Mouse (Mus musculus): ENCODE results near the gene Ptger1. TPM values are rescaled to one million over a fixed set of nuclear protein-coding genes. Genes with fewer than 3 reads are reported as not detected.

The Ptger1 gene
- polyA plus RNA-seq, 1 experiment from 2014 or later: 0.43 TPM

- Histone ChIP-seq H3K27me3 (ENCODE audit: control insufficient read depth, insufficient read depth, low read length) (no peaks in the 10 kb centered on the region), H3K27ac (ENCODE audit: low read length) (no peak overlapping the region), H3K4me2 (ENCODE audit: low read depth, low read length) (no peak overlapping the region), H3K9ac (ENCODE audit: low read length) (no peak overlapping the region), H3K4me3 (ENCODE audit: low read length) (no peak overlapping the region), H3K9me3 (replicated peaks; ENCODE audit: control insufficient read depth, low read length) (no peaks in the 10 kb centered on the region), H3K4me1 (ENCODE audit: control insufficient read depth, insufficient read depth, low read length) (peaks cover 45% of the 10 kb centered on the region), H3K36me3 (ENCODE audit: control insufficient read depth, insufficient read depth) (peaks cover 3% of the 10 kb centered on the region; the same call in 1 of the 2 replicates)
- WGBS: 88% methylated on average over 13 of the region's 13 CpGs
- no peak for ATAC-seq (replicated peaks; ENCODE audit: extremely low read depth, insufficient read depth, low FRiP score)
These were observed 2.4 kb upstream of the Ptger1 start for GRCm38 (mm10) chr8:83664096-83664495.

GRCm38 (mm10) chr8:83664931-83665625 lies 1.4 kb upstream of the Ptger1 start:
- 39% methylated on average over 2 of the region's 2 CpGs for WGBS
- H3K27ac ChIP-seq (ENCODE audit: low read length): 0 out of 2 replicates have a peak overlapping the region, but pooled peaks have one; percentile 37
- H3K27me3 ChIP-seq (ENCODE audit: control insufficient read depth, insufficient read depth, low read length): 0 out of 2 replicates have a peak, but pooled peaks cover 2% of the 10 kb centered on the region
- no peak overlapping the region for H3K4me3 ChIP-seq (ENCODE audit: low read length)
- H3K4me2 ChIP-seq (ENCODE audit: low read depth, low read length): no peak overlapping the region
- H3K4me1 ChIP-seq (ENCODE audit: control insufficient read depth, insufficient read depth, low read length): peaks cover 45% of the 10 kb centered on the region
- ATAC-seq (replicated peaks; ENCODE audit: extremely low read depth, insufficient read depth, low FRiP score): no peak
- peaks cover 9% of the 10 kb centered on the region for H3K36me3 ChIP-seq (ENCODE audit: control insufficient read depth, insufficient read depth)
- no peak overlapping the region for H3K9ac ChIP-seq (ENCODE audit: low read length)
- H3K9me3 ChIP-seq (replicated peaks; ENCODE audit: control insufficient read depth, low read length): no peaks in the 10 kb centered on the region

GRCm38 (mm10) chr8:83666866-83667234 lies 372 bp downstream of the Ptger1 start:
- WGBS: 86% methylated on average over 3 of the region's 3 CpGs
- ATAC-seq (replicated peaks; ENCODE audit: extremely low read depth, insufficient read depth, low FRiP score): no peak
- Histone ChIP-seq H3K27ac (ENCODE audit: low read length) (peak overlapping the region; percentile 41; the same call in 1 of the 2 replicates), H3K36me3 (ENCODE audit: control insufficient read depth, insufficient read depth) (peaks cover 25% of the 10 kb centered on the region), H3K4me3 (ENCODE audit: low read length) (no peak overlapping the region), H3K4me1 (ENCODE audit: control insufficient read depth, insufficient read depth, low read length) (peaks cover 28% of the 10 kb centered on the region), H3K9ac (ENCODE audit: low read length) (0 out of 2 replicates have a peak overlapping the region, but pooled peaks have one; percentile 36), H3K27me3 (ENCODE audit: control insufficient read depth, insufficient read depth, low read length) (0 out of 2 replicates have a peak, but pooled peaks cover 2% of the 10 kb centered on the region), H3K4me2 (ENCODE audit: low read depth, low read length) (peak overlapping the region; percentile 25; the same call in 1 of the 2 replicates), H3K9me3 (replicated peaks; ENCODE audit: control insufficient read depth, low read length) (no peaks in the 10 kb centered on the region)

- H3K36me3 ChIP-seq (ENCODE audit: control insufficient read depth, insufficient read depth): peaks cover 29% of the 10 kb centered on the region
- WGBS: 76% methylated on average over 10 of the region's 10 CpGs
- H3K9me3 ChIP-seq (replicated peaks; ENCODE audit: control insufficient read depth, low read length): no peaks in the 10 kb centered on the region
- no peak overlapping the region; the same call in 1 of the 2 replicates for H3K4me2 ChIP-seq (ENCODE audit: low read depth, low read length)
- ATAC-seq (replicated peaks; ENCODE audit: extremely low read depth, insufficient read depth, low FRiP score): no peak
- H3K4me1 ChIP-seq (ENCODE audit: control insufficient read depth, insufficient read depth, low read length): peaks cover 22% of the 10 kb centered on the region
- no peak overlapping the region for H3K9ac ChIP-seq (ENCODE audit: low read length)
- H3K4me3 ChIP-seq (ENCODE audit: low read length): no peak overlapping the region
- H3K27me3 ChIP-seq (ENCODE audit: control insufficient read depth, insufficient read depth, low read length): 0 out of 2 replicates have a peak, but pooled peaks cover 2% of the 10 kb centered on the region
- H3K27ac ChIP-seq (ENCODE audit: low read length): no peak overlapping the region
These were observed 1.0 kb downstream of the Ptger1 start for GRCm38 (mm10) chr8:83667526-83667925.

- H3K36me3 ChIP-seq (ENCODE audit: control insufficient read depth, insufficient read depth): peaks cover 33% of the 10 kb centered on the region
- peak; percentile 9; the same call in 1 of the 2 replicates for ATAC-seq (replicated peaks; ENCODE audit: extremely low read depth, insufficient read depth, low FRiP score)
These were observed 1.8 kb downstream of the Ptger1 start for GRCm38 (mm10) chr8:83668010-83668916.

GRCm38 (mm10) chr8:83669013-83669412 lies 2.5 kb downstream of the Ptger1 start:
- no peak overlapping the region for H3K4me3 ChIP-seq (ENCODE audit: low read length)
- no peak for ATAC-seq (replicated peaks; ENCODE audit: extremely low read depth, insufficient read depth, low FRiP score)
- no peak overlapping the region; the same call in 1 of the 2 replicates for H3K9ac ChIP-seq (ENCODE audit: low read length)
- WGBS: 78% methylated on average over 16 of the region's 16 CpGs
- H3K9me3 ChIP-seq (replicated peaks; ENCODE audit: control insufficient read depth, low read length): no peaks in the 10 kb centered on the region
- peak overlapping the region; percentile 82 for H3K4me2 ChIP-seq (ENCODE audit: low read depth, low read length)
- 0 out of 2 replicates have a peak, but pooled peaks cover 2% of the 10 kb centered on the region for H3K27me3 ChIP-seq (ENCODE audit: control insufficient read depth, insufficient read depth, low read length)
- H3K27ac ChIP-seq (ENCODE audit: low read length): no peak overlapping the region
- H3K36me3 ChIP-seq (ENCODE audit: control insufficient read depth, insufficient read depth): peaks cover 34% of the 10 kb centered on the region
- peaks cover 17% of the 10 kb centered on the region for H3K4me1 ChIP-seq (ENCODE audit: control insufficient read depth, insufficient read depth, low read length)

More at GRCm38 (mm10) chr8:83668010-83668916, 1.8 kb downstream of the Ptger1 start:
- H3K4me3 ChIP-seq (ENCODE audit: low read length): peak overlapping the region; percentile 51
- H3K4me1 ChIP-seq (ENCODE audit: control insufficient read depth, insufficient read depth, low read length): peaks cover 17% of the 10 kb centered on the region
- 0 out of 2 replicates have a peak, but pooled peaks cover 2% of the 10 kb centered on the region for H3K27me3 ChIP-seq (ENCODE audit: control insufficient read depth, insufficient read depth, low read length)
- 26% methylated on average over 80 of the region's 80 CpGs for WGBS
- peak overlapping the region; percentile 82 for H3K4me2 ChIP-seq (ENCODE audit: low read depth, low read length)
- H3K27ac ChIP-seq (ENCODE audit: low read length): no peak overlapping the region
- no peaks in the 10 kb centered on the region for H3K9me3 ChIP-seq (replicated peaks; ENCODE audit: control insufficient read depth, low read length)
- H3K9ac ChIP-seq (ENCODE audit: low read length): peak overlapping the region; percentile 66

GRCm38 (mm10) chr8:83672936-83673335 lies 6.5 kb downstream of the Ptger1 start:
- Histone ChIP-seq H3K4me3 (ENCODE audit: low read length) (no peak overlapping the region), H3K9me3 (replicated peaks; ENCODE audit: control insufficient read depth, low read length) (no peaks in the 10 kb centered on the region), H3K27me3 (ENCODE audit: control insufficient read depth, insufficient read depth, low read length) (0 out of 2 replicates have a peak, but pooled peaks cover 2% of the 10 kb centered on the region), H3K4me2 (ENCODE audit: low read depth, low read length) (no peak overlapping the region), H3K4me1 (ENCODE audit: control insufficient read depth, insufficient read depth, low read length) (peaks cover 6% of the 10 kb centered on the region; the same call in 1 of the 2 replicates), H3K9ac (ENCODE audit: low read length) (no peak overlapping the region), H3K36me3 (ENCODE audit: control insufficient read depth, insufficient read depth) (peaks cover 48% of the 10 kb centered on the region), H3K27ac (ENCODE audit: low read length) (no peak overlapping the region)
- no peak for ATAC-seq (replicated peaks; ENCODE audit: extremely low read depth, insufficient read depth, low FRiP score)
- 52% methylated on average over 5 of the region's 5 CpGs for WGBS

GRCm38 (mm10) chr8:83674497-83674896 lies 8.0 kb downstream of the Ptger1 start:
- Histone ChIP-seq H3K4me2 (ENCODE audit: low read depth, low read length) (no peak overlapping the region), H3K9me3 (replicated peaks; ENCODE audit: control insufficient read depth, low read length) (no peaks in the 10 kb centered on the region), H3K27ac (ENCODE audit: low read length) (no peak overlapping the region), H3K9ac (ENCODE audit: low read length) (no peak overlapping the region), H3K4me1 (ENCODE audit: control insufficient read depth, insufficient read depth, low read length) (no peaks in the 10 kb centered on the region), H3K36me3 (ENCODE audit: control insufficient read depth, insufficient read depth) (peaks cover 57% of the 10 kb centered on the region), H3K4me3 (ENCODE audit: low read length) (no peak overlapping the region), H3K27me3 (ENCODE audit: control insufficient read depth, insufficient read depth, low read length) (0 out of 2 replicates have a peak, but pooled peaks cover 1% of the 10 kb centered on the region)
- WGBS: 88% methylated on average over 5 of the region's 5 CpGs
- no peak for ATAC-seq (replicated peaks; ENCODE audit: extremely low read depth, insufficient read depth, low FRiP score)

All from heart, embryonic 16.5 days (tissue).